In the genomic region with DNA sequence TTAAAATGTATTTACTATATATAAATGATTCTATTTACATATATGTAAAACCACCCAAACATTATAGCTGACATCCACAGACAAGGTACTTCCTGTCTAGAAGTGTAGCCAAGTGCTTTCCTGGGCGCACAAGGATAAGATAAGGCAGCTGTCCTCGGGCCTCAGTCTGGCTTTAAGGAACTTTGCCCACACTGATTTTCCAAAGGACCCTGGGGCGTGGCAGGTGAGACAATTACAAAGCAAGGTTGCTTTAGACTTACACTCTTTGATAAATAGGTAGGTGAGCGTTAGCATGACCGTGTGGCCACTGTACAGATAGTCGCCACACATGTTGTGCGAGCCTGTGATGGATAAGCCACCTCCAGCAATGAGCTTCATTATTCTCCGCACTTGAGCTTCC, we compare ENCODE assay signal across 16 mouse cellular contexts.
"Had no signal": no experiment of that assay in that cellular context is flagged by ENCODE, and none has a peak within 500 bp of the region (broad histone marks: within the 10 kb centered on the region; RNA-seq: fewer than 3 reads in every experiment).

No protein-coding gene starts in this region.

- H3K36me3 ChIP-seq: midbrain, embryonic 10.5 days; midbrain, embryonic 15.5 days; neural tube, embryonic 12.5 days had no signal

- H3K27me3 ChIP-seq: liver, embryonic 15.5 days; lung, embryonic 15.5 days; midbrain, embryonic 13.5 days; midbrain, embryonic 15.5 days; neural tube, embryonic 12.5 days had no signal

- DNase-seq: liver, postnatal 0 days; lung, adult 2 months; lung, postnatal 14 days; lung, postnatal 4 days; right cerebral cortex, postnatal 14 days; spleen, adult 18-20 months; thymus, adult 2 months; thymus, postnatal 25 days; thymus, postnatal 4 days had no signal

- H3K27ac ChIP-seq: liver, embryonic 15.5 days; lung, embryonic 15.5 days; midbrain, embryonic 10.5 days; midbrain, embryonic 13.5 days; midbrain, embryonic 15.5 days; neural tube, embryonic 12.5 days had no signal

- H3K9ac ChIP-seq: liver, embryonic 15.5 days; liver, postnatal 0 days; lung, embryonic 15.5 days; midbrain, embryonic 13.5 days; midbrain, embryonic 15.5 days; neural tube, embryonic 12.5 days had no signal

- ATAC-seq: liver, postnatal 0 days; lung, postnatal 0 days; midbrain, embryonic 13.5 days; midbrain, embryonic 15.5 days had no signal

- H3K9me3 ChIP-seq: liver, embryonic 15.5 days; lung, embryonic 15.5 days; midbrain, embryonic 10.5 days; midbrain, embryonic 13.5 days; midbrain, embryonic 15.5 days; neural tube, embryonic 12.5 days had no signal

- H3K4me2 ChIP-seq: liver, embryonic 15.5 days; lung, embryonic 15.5 days; midbrain, embryonic 13.5 days; midbrain, embryonic 15.5 days; neural tube, embryonic 12.5 days had no signal

- H3K4me1 ChIP-seq: liver, embryonic 15.5 days; lung, embryonic 15.5 days; midbrain, embryonic 10.5 days; midbrain, embryonic 13.5 days; midbrain, embryonic 15.5 days; neural tube, embryonic 12.5 days had no signal

- H3K4me3 ChIP-seq: liver, embryonic 15.5 days; lung, embryonic 15.5 days; midbrain, embryonic 10.5 days; midbrain, embryonic 13.5 days; midbrain, embryonic 15.5 days; neural tube, embryonic 12.5 days had no signal
